Mouse (Mus musculus) neutrophil, adult 5-6 weeks (primary cell): ENCODE measurements at regions not wholly inside any gene's neighbourhood (a gene's known extent, or its start where the extent isn't known, plus 50 kb on each side); places are given as distances from the start of the nearest gene placed in this dataset.

Experiments used
- ATAC-seq: fragments of 151-379, 151-347 bp; 2 replicates; pipeline ENCODE4 v1.8.0; 2017; ENCODE audit warnings: mild to moderate bottlenecking, moderate TSS enrichment; ENCODE audit not compliant: insufficient number of reproducible peaks, poor library complexity, low FRiP score, severe bottlenecking; ENCODE audit errors: extremely low read depth

- no peak for ATAC-seq
Measured at GRCm38 (mm10) chr19:26014620-26015180, 342.5 kb downstream of the Dmrt2 start.

DNA sequence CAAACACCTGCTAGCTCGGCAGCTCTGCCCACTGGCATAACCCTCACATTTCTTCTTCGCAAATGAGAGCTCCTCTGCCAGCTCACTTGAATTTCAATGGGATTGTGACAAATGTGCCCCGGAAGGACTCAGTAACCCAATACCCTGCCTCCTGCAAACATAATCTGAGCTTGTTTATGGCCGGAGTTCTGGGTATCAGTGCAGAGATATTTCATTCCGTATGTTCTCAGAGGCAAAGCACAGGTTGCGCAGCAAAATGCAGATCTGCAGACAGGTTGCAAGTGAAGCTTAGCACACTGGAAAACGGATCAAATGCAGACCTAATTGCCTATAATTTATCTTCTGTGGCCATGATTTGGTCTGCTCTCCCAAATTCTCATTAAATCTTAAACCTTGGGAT lies 348.9 kb downstream of the Dmrt2 start:
- ATAC-seq: no peak

GRCm38 (mm10) chr19:26026103-26026502 lies 353.9 kb downstream of the Dmrt2 start:
- no peak for ATAC-seq

DNA sequence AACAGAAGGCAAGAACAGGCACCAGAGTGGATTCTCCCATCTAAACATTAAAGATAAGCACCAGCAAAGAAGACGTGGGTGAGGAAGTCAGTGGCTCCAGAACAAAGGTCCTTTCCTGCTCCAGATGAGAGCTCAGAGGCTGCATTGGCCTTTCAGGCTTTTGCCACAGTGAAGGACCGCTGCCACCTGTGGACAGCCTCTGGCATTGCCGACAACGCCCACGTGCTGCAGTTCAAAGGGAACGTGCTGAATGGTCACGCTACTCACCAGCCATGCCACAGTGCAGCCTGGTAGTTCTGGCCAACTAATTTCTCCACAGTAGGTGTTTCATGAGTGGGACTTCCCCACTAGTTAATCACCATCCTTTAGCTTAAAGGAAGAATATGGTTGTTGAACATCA lies 365.1 kb downstream of the Dmrt2 start:
- no peak for ATAC-seq

- no peak for ATAC-seq
Measured at GRCm38 (mm10) chr19:26051478-26052215, 379.4 kb downstream of the Dmrt2 start.

DNA sequence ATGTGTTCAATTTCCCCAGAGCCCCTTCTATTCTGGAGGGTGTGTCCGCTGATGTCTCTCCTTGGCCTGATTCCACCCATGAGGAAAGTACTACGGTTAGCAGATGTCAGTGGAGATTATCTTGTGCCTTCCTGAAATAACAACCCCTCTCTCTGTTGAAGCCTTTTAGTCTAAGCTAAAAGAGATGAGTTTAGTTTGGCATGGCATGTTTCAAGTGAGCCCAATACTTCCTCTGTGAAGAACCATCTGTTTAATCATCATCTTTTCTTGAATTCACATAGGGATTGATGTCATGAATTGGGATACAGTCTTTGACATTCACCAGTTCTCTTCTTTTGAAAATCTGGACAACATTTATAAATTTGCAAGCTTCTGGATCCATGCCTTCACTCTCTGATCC lies 387.5 kb downstream of the Dmrt2 start:
- no peak for ATAC-seq

- no peak for ATAC-seq
Measured at GRCm38 (mm10) chr19:26068553-26068952, 396.3 kb downstream of the Dmrt2 start.

GRCm38 (mm10) chr19:26069908-26070307 lies 397.7 kb downstream of the Dmrt2 start:
- no peak for ATAC-seq

GRCm38 (mm10) chr19:26088318-26088717 lies 416.1 kb downstream of the Dmrt2 start:
- ATAC-seq: no peak

DNA sequence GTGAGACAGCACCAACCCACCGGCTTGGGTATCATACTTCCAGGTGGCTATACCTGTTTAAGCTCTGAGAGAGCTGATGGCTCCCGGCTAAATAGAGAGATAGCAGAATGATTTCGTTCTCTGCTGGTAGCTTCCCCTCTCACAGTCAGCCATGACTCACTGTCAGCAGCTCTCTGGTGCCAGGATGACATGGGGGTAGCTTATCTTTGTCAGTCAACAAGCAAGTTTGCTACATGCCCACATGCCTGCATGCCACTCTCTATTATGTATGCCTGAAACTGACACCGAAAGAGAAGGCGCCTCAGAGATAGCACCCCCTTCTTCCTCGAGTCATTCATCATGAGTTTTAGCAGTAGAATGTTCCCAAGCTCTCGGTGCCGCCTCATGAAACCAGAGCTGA lies 419.2 kb downstream of the Dmrt2 start:
- ATAC-seq: no peak

DNA sequence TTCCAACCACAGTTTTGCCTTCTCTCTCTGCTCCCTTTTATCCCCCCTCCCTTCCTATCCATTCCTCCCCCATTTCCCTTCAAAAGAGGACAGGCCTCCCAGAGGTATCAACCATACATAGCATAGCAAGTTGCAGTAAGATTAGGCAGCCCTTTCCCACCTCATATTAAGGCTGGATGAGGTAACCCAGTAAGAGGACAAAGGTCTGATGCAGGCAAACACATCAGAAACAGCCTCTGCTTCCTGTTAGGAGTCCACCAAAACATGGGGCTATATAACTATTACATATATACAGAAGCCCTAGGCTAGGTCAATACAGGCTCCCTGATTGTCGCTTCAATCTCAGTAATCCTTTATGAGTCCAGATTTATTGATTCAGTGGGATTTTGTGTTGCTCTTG lies 421.6 kb downstream of the Dmrt2 start:
- no peak for ATAC-seq

GRCm38 (mm10) chr19:26114326-26114725 lies 442.1 kb downstream of the Dmrt2 start:
- ATAC-seq: no peak

- no peak for ATAC-seq
Measured at GRCm38 (mm10) chr19:26128423-26128822, 456.2 kb downstream of the Dmrt2 start.

DNA sequence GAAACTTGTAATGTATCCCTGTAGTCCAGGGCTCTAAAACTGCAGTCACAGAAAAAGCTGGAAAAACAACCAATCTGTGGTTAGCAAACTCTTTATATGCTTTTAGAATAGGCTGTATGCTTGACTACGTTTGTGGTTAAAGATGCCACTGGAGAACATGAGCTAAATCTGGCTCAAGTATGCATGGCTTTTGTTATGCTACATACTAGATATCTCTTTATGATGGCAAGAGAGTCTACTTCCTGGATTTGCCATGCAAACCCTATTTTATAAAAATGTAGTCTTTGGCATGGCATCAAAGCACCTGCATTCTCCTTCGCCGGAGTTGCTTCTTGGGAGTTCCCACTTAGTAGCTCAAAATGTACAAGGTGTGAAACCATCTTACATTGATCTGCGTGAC lies 462.2 kb downstream of the Dmrt2 start:
- ATAC-seq: no peak

- no peak for ATAC-seq
Measured at GRCm38 (mm10) chr19:26135398-26136104, 463.3 kb downstream of the Dmrt2 start.

GRCm38 (mm10) chr19:26140647-26141046 lies 464.2 kb upstream of the Smarca2 start:
- ATAC-seq: no peak

- ATAC-seq: no peak
Measured at GRCm38 (mm10) chr19:26143539-26143938, 461.3 kb upstream of the Smarca2 start.

DNA sequence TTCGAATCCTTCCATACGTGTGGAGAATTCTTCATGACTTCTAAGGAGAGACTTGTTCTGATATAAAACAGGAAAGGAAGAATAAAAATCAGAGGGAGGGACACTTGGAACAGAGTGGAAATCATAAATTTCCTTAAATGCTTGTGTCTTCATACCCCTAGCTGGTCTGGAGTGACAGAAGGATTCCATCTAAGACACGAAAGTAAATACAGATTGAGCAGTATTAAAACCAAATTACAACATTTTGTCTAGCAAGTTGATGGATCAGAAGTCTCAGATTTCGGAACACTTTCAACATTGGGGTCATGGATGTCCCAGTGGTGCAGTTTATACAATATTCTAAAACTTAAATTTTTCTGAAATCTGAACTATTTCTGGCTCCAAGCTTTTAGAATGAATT lies 453.6 kb upstream of the Smarca2 start:
- no peak for ATAC-seq

DNA sequence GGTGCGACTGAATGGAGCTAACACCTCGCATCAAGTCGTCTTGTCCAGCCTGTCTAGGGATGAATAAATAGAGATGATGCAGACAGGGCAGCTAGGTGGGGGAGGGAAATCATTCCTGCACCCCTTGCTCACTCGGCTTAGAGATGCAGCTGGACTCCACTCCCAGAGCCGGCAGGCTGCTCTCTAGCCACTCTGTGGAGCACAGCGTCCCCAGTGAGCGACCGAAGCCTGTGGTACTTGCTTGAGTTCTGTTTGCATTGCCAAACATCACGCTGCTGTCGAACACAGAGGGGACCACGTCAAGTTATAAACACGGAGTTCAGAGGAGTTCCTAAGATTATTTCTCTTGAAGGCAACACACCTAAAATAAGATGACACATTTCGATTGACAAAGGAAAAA lies 439.9 kb upstream of the Smarca2 start:
- no peak for ATAC-seq

DNA sequence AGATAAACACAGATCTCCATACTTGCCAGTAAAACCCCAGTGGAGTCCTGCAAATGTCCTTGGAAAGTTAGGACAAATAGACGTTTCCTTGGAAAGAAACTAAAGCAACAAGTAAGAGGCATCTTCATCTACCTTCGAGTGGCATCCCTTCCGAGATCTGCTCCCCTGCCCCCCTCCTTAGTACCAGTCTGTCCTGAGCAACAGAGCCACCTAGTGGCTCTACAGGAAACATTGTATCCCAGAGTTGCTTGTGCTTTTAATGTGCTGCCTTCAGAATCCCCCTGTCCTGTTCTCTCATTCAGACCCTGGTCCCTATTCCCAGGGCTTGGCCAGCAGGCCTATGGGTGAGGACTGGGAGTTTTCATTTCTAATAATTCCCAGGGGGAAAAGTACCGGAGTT lies 423.1 kb upstream of the Smarca2 start:
- no peak for ATAC-seq
